Mouse (Mus musculus): ENCODE results near the gene Tex45. TPM values are rescaled to one million over a fixed set of nuclear protein-coding genes. Genes with fewer than 3 reads are reported as not detected.
A peak's percentile ranks its signal among the peaks of the same experiment; 100 is the strongest.

Tex45 gene
- polyA plus RNA-seq, 1 experiment = not detected

DNA sequence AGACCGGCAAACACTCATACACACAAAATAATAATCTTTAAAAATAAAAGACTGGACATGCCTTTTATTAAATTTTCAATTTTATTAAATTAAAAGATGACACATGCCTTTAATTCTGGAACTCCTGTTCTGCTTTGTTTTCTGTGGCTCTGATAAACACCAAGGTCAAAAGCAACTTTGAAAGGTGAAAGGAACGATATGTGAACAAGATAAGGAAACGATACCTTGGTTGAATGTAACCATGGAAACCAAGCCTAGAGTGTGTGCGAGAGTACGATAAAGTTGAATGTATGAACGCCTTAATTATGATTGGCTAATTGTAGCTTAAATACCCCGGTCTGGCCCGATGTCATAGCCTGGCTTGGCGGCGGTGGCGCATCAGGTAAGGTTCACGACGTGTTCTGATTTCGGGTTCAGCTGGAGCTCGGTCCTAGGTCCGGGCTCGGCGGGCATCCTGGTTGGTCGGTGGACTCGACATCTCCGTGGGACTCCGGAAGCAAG is 11.6 kb downstream of the Tex45 start:
- peaks cover 27% of the 10 kb centered on the region for H3K27me3 ChIP-seq (replicated peaks)
- H3K4me1 ChIP-seq = peaks cover 32% of the 10 kb centered on the region
- TF ChIP-seq FLI1 (IDR thresholded peaks at IDR 0.05; ENCODE audit: low read length) (no peak), GATA1 (IDR thresholded peaks at IDR 0.05; ENCODE audit: borderline replicate concordance, low read length) (no peak)
- no peaks in the 10 kb centered on the region for H3K9me3 ChIP-seq
- H3K4me3 ChIP-seq (replicated peaks) = no peak overlapping the region
- no peaks in the 10 kb centered on the region for H3K36me3 ChIP-seq (replicated peaks; ENCODE audit: low read length)

DNA sequence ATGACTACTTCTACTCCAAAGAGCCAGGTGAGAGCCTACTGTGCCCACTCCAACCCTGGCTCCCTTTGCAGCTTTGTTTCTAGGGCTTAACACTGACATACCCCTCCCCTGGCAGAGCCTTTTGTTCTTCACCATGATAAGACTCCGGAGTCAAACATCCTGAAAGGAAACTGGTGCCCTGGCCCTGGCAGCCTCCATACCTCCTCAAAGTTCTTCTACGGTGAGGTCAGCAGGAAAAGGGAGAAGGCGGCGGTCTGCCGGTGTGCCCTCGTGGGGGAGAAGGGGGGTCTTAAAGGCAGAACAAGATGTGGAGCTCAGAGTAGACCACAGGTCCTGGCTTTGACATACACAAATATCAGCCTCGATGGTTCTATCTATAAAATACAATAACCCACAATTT is 12.9 kb downstream of the Tex45 start:
- TF ChIP-seq GATA1 (IDR thresholded peaks at IDR 0.05; ENCODE audit: borderline replicate concordance, low read length) = no peak
- TF ChIP-seq FLI1 (IDR thresholded peaks at IDR 0.05; ENCODE audit: low read length) = no peak
- peaks cover 16% of the 10 kb centered on the region for H3K27me3 ChIP-seq (replicated peaks)
- H3K4me1 ChIP-seq = peaks cover 28% of the 10 kb centered on the region
- H3K4me3 ChIP-seq (replicated peaks) = no peak overlapping the region
- H3K36me3 ChIP-seq (replicated peaks; ENCODE audit: low read length) = no peaks in the 10 kb centered on the region
- H3K9me3 ChIP-seq = no peaks in the 10 kb centered on the region

DNA sequence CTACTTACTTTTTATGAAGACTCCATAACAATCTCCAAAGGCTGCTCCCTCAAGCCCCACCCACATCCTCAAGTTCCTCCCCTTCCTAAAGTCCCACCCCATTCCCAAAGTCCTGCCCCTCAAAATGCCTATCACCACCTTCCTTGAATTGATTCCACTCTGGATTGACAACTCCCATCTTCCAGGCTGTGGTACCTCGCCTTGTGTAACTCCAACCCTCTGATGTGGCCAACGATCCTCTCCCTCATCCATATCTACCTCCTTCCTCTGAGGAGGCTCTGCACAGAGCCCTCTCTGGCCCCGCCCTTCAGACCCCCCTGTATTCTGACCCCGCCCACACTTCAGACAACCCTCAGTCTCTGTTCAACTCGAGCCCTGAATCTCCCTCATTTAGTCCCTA is 14.5 kb downstream of the Tex45 start:
- Histone ChIP-seq H3K27me3 (replicated peaks) (peaks cover 7% of the 10 kb centered on the region), H3K9me3 (no peaks in the 10 kb centered on the region), H3K4me1 (peaks cover 28% of the 10 kb centered on the region), H3K4me3 (replicated peaks) (no peak overlapping the region), H3K36me3 (replicated peaks; ENCODE audit: low read length) (no peaks in the 10 kb centered on the region)
- TF ChIP-seq FLI1 (IDR thresholded peaks at IDR 0.05; ENCODE audit: low read length) (no peak), GATA1 (IDR thresholded peaks at IDR 0.05; ENCODE audit: borderline replicate concordance, low read length) (no peak)

DNA sequence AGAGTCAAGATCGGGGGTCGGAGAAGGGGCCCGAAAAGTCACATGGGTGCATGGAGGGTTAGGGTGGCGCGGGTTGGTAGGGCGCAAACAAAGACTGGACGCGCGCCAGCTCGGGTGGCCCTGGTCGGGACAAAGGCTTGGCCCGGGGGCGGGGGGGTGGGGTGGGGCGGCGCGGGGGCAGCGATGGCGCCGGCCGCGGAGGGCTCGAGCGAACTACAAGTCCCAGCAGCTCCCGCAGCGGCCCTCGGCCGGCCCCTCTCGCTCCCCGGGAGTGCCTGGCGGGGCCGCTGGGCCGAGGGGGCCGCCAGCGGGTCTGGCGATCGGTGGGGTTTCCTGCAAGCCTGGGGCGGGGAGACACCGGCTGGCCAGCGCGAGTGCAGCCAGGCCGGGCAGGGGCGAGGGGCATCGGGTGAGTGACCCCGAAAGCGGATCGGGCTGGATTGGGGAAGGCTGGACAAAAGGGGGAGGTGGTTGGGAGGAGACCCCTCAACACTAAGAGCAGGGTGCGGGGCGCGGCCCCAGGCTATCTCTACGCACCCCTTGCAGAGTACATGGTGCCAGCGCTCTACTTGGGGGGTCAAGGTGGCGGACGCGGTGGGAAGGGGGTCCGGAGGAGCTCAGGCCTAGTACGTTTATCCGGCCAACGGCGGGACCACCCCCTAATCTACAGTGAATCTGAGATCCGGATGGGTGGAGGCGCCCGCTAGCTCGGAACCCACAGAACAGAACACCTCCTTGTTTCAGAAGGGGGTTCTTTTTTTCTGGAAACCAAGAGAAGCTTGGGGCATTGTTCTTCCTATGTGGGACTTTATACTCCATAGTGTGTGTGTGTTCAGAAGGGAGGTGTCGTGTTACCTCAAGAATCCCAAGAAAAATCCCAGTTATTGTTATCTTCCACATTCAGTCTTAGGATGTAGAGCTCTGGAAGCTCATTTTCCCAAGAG is 22.5 kb downstream of the Tex45 start, which contains the start of gene Zfp358:
Gene Zfp358, plus strand, starts transcription at position 238 of the 944 bp plus-strand sequence.
- no peaks in the 10 kb centered on the region for H3K27me3 ChIP-seq (replicated peaks)
- TF ChIP-seq FLI1 (IDR thresholded peaks at IDR 0.05; ENCODE audit: low read length) = no peak
- TF ChIP-seq GATA1 (IDR thresholded peaks at IDR 0.05; ENCODE audit: borderline replicate concordance, low read length) = no peak
- H3K4me1 ChIP-seq = peaks cover 26% of the 10 kb centered on the region
- peaks cover 7% of the 10 kb centered on the region for H3K9me3 ChIP-seq
- peaks cover 29% of the 10 kb centered on the region for H3K36me3 ChIP-seq (replicated peaks; ENCODE audit: low read length)
- peak within 1 kb of the TSS; percentile 98 for H3K4me3 ChIP-seq (replicated peaks)

DNA sequence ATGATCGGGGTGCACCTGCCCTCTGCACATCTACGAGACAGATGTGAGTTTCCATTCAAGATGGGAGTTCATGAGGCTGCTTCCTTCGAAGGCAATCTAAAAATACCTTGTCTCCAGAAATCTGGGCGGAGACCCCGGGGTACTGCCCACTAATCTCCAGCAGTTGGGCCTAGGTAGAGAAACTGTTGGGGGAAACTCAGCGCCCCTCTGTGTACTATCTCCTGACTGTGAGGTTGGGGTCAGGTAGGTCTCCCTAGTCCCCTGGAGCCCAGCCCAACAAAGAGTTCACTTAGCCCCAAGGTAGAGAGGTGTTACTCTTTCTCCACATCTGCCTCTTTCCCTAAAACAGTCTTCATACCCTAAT is 23.2 kb downstream of the Tex45 start:
- Histone ChIP-seq H3K9me3 (peaks cover 7% of the 10 kb centered on the region), H3K27me3 (replicated peaks) (no peaks in the 10 kb centered on the region), H3K4me1 (peaks cover 27% of the 10 kb centered on the region), H3K4me3 (replicated peaks) (peak overlapping the region; percentile 98), H3K36me3 (replicated peaks; ENCODE audit: low read length) (peaks cover 29% of the 10 kb centered on the region)
- TF ChIP-seq FLI1 (IDR thresholded peaks at IDR 0.05; ENCODE audit: low read length) = no peak
- no peak for TF ChIP-seq GATA1 (IDR thresholded peaks at IDR 0.05; ENCODE audit: borderline replicate concordance, low read length)

DNA sequence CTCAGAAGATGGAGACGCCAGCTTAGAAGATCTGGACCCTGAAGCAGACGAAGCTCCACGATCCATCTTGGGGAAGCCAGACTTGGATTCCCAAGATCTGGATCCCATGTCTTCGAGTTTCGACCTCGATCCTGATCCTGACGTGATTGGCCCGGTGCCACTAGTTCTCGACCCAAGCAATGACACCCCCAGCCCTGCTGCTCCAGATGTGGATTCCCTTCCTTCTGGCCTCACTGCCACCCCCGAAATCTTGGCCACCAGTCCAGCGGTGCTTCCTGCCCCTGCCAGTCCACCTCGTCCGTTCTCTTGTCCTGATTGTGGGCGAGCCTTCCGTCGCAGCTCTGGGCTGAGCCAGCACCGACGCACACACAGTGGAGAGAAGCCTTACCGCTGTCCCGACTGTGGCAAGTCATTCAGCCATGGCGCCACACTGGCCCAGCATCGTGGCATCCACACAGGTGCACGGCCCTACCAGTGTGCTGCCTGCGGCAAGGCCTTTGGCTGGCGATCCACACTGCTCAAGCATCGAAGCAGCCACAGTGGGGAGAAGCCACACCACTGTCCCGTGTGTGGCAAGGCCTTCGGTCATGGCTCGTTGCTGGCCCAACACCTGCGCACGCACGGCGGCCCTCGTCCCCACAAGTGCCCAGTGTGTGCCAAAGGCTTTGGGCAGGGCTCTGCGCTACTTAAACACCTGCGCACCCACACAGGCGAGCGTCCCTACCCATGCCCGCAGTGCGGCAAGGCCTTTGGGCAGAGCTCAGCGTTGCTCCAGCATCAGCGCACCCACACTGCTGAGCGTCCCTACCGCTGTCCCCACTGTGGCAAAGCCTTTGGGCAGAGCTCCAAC is 25.1 kb downstream of the Tex45 start:
- H3K4me3 ChIP-seq (replicated peaks) = peak overlapping the region; percentile 60
- H3K36me3 ChIP-seq (replicated peaks; ENCODE audit: low read length) = peaks cover 29% of the 10 kb centered on the region
- peaks cover 7% of the 10 kb centered on the region for H3K9me3 ChIP-seq
- no peaks in the 10 kb centered on the region for H3K27me3 ChIP-seq (replicated peaks)
- peaks cover 35% of the 10 kb centered on the region for H3K4me1 ChIP-seq
- no peak for TF ChIP-seq FLI1 (IDR thresholded peaks at IDR 0.05; ENCODE audit: low read length)
- TF ChIP-seq GATA1 (IDR thresholded peaks at IDR 0.05; ENCODE audit: borderline replicate concordance, low read length) = no peak

DNA sequence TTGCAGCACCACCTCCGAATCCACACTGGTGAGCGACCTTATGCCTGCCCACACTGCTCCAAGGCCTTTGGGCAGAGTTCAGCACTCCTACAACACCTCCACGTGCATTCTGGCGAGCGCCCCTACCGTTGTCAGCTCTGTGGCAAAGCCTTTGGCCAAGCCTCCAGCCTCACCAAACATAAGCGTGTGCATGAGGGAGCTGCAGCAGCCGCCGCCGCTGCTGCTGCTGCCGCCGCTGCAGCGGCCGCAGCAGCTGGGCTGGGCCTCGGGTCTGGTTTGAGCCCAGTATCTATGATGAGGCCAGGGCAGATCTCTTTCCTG is 25.7 kb downstream of the Tex45 start:
- TF ChIP-seq FLI1 (IDR thresholded peaks at IDR 0.05; ENCODE audit: low read length) (no peak), GATA1 (IDR thresholded peaks at IDR 0.05; ENCODE audit: borderline replicate concordance, low read length) (no peak)
- Histone ChIP-seq H3K9me3 (peaks cover 7% of the 10 kb centered on the region), H3K4me1 (peaks cover 38% of the 10 kb centered on the region), H3K36me3 (replicated peaks; ENCODE audit: low read length) (peaks cover 29% of the 10 kb centered on the region), H3K27me3 (replicated peaks) (no peaks in the 10 kb centered on the region), H3K4me3 (replicated peaks) (peak overlapping the region; percentile 29)

DNA sequence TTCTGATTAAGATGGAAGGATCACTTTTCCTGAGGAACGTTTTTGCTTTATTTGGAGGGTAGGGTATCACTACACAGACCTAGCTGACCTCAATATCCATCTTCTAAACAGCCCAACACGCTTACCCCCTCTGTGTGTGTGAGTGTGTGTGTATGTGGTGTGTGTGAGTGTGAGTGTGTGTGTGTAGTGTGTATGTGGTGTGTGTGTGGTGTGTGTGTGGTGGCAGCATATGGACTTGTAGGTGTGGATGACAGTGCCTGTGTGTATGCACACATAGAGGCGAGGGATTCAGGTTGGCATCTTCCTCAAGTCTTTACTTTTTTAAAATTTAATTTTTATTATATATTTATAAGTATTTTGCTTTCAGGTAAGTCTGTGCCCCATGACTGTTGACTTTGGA is 27.9 kb downstream of the Tex45 start:
- peaks cover 7% of the 10 kb centered on the region for H3K9me3 ChIP-seq
- no peak overlapping the region for H3K4me3 ChIP-seq (replicated peaks)
- peaks cover 32% of the 10 kb centered on the region for H3K36me3 ChIP-seq (replicated peaks; ENCODE audit: low read length)
- H3K27me3 ChIP-seq (replicated peaks) = no peaks in the 10 kb centered on the region
- TF ChIP-seq GATA1 (IDR thresholded peaks at IDR 0.05; ENCODE audit: borderline replicate concordance, low read length) = no peak
- H3K4me1 ChIP-seq = peaks cover 49% of the 10 kb centered on the region

DNA sequence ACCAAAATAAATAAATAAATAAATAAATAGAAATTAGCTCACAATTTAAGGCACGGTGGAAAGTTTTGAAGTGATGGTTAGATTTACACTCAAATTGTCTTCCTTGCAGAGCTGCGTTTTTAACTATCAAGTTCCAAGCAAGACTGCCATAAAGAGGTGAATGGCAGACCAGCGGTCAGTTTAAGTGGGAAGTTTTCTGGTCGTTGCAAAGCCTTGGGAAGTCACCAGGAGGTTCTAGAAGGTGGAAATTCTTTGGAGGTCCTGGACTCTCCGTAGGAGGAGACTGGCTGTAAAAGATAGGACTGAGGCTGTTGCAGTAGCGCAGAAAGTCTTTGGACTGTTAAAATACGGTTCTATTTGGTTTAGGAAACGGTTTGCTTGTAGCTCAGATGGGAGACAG is 29.1 kb downstream of the Tex45 start:
- Histone ChIP-seq H3K36me3 (replicated peaks; ENCODE audit: low read length) (peaks cover 38% of the 10 kb centered on the region), H3K4me3 (replicated peaks) (peak overlapping the region; percentile 91), H3K27me3 (replicated peaks) (no peaks in the 10 kb centered on the region), H3K9me3 (peaks cover 7% of the 10 kb centered on the region), H3K4me1 (peaks cover 42% of the 10 kb centered on the region)
- TF ChIP-seq GATA1 (IDR thresholded peaks at IDR 0.05; ENCODE audit: borderline replicate concordance, low read length) = no peak
- no peak for TF ChIP-seq FLI1 (IDR thresholded peaks at IDR 0.05; ENCODE audit: low read length)

Measured in megakaryocyte, embryonic 14.5 days (primary cell).